In genomic region chr10:62883933-62884372, GRCm38 (mm10) we compare ENCODE assay signal across 11 mouse cellular contexts. TPM values are rescaled to one million over a fixed set of nuclear protein-coding genes. Genes with fewer than 3 reads are reported as not detected.
DNase-seq lines count a peak whose midpoint lies in the region; ATAC-seq lines count a peak whose summit lies in the region.
"Had no signal": no experiment of that assay in that cellular context is flagged by ENCODE, and none has a peak within 500 bp of the region (broad histone marks: within the 10 kb centered on the region; RNA-seq: fewer than 3 reads in every experiment).

No protein-coding gene starts in this region.

- DNase-seq in kidney, postnatal 10 days: peak; percentile 30
- DNase-seq in kidney, adult 9 months: no peak
- DNase-seq in R1 (ENCODE audit: low read depth, low spot score): peak; percentile 93
- no peak for DNase-seq in cerebellum, postnatal 4 days (ENCODE audit: low spot score in 2 of 2)
- no peak for DNase-seq in thymus, postnatal 25 days
- DNase-seq in spleen, postnatal 4 days (ENCODE audit: low spot score in 2 of 2): no peak
- DNase-seq: gastrocnemius, postnatal 36 days; layer of hippocampus, postnatal 36 days had no signal

- H3K27me3 ChIP-seq in limb, embryonic 13.5 days: peaks cover 3% of the 10 kb centered on the region; the same call in 1 of the 2 replicates

- H3K27ac ChIP-seq in limb, embryonic 13.5 days: no peak overlapping the region
- H3K27ac ChIP-seq: macrophage had no signal

- peaks cover 11% of the 10 kb centered on the region; the same call in 1 of the 2 replicates for H3K4me1 ChIP-seq in limb, embryonic 13.5 days

- peaks cover 10% of the 10 kb centered on the region for H3K36me3 ChIP-seq in limb, embryonic 13.5 days

- 13% methylated on average over 9 of the region's 9 CpGs for WGBS in limb, embryonic 13.5 days

- H3K9me3 ChIP-seq in limb, embryonic 13.5 days: no peaks in the 10 kb centered on the region

- no peak overlapping the region for H3K4me3 ChIP-seq in limb, embryonic 13.5 days

- no peak overlapping the region for H3K9ac ChIP-seq in limb, embryonic 13.5 days

- peak; percentile 66 for ATAC-seq in CD4-positive, CD25-positive, alpha-beta regulatory T cell, adult 4 months
- ATAC-seq in limb, embryonic 13.5 days (ENCODE audit: low FRiP score, low read depth): no peak

- peak overlapping the region; percentile 27; the same call in 1 of the 2 replicates for H3K4me2 ChIP-seq in limb, embryonic 13.5 days (replicated peaks)

RNA-seq across cellular contexts. Expression of gene Tet1, which starts 24.8 kb away (rescaled TPM):
- 1 to 10 TPM; 6.9 to 7.2 TPM for polyA plus RNA-seq in CD4-positive, CD25-positive, alpha-beta regulatory T cell, adult 4 months (2017; shearing (Covaris generic))
- 30.8 and 32.0 TPM in 2 replicates for polyA plus RNA-seq in limb, embryonic 13.5 days (2015; fragmentation: Nextera tagmentation; extraction: Ambion mirVana)

RNA-seq across cellular contexts. Expression of gene Slc25a16, which starts 36.5 kb away (rescaled TPM):
- polyA plus RNA-seq in CD4-positive, CD25-positive, alpha-beta regulatory T cell, adult 4 months (2017; shearing (Covaris generic)): 1 to 10 TPM; 2.9 to 3.4 TPM
- 10.9 and 12.0 TPM in 2 replicates for polyA plus RNA-seq in limb, embryonic 13.5 days (2015; fragmentation: Nextera tagmentation; extraction: Ambion mirVana)

Comparison
In these comparisons a context has a peak if more than half of its experiments do, and no peak if none do; other contexts are left out.
1. DNase-seq: peak in kidney, postnatal 10 days (single experiment) and R1 (single experiment); none in kidney, adult 9 months (single experiment), cerebellum, postnatal 4 days (0 of 2), thymus, postnatal 25 days (single experiment) and spleen, postnatal 4 days (0 of 2).